Mouse (Mus musculus) kidney, postnatal 0 days (tissue): Measurements from ENCODE around the gene Ppp1r14b. TPM values are rescaled to one million over a fixed set of nuclear protein-coding genes. Genes with fewer than 3 reads are reported as not detected.

Source experiments
- ATAC-seq: fragments of 200-750 bp; cut with Nextera tagmentation; replicated peaks from 2 replicates; pipeline ENCODE4 v1.8.0; 2017; ENCODE audit warnings: low read depth, moderate number of reproducible peaks, moderate TSS enrichment, moderate library complexity; ENCODE audit not compliant: low FRiP score
- DNase-seq: peaks from one replicate; pipeline ENCODE4 v3.0.0-alpha.2; 2016; ENCODE audit warnings: low spot score
- H3K27ac ChIP-seq: fragments of 300-500 bp; sonication (generic); 2 replicates; pipeline ENCODE4 v1.5.1; 2014; ENCODE audit warnings: mild to moderate bottlenecking
- H3K27me3 ChIP-seq: fragments of 300-500 bp; sonication (generic); 2 replicates; pipeline ENCODE4 v1.6.1; 2014; ENCODE audit warnings: low read length, mixed read lengths; ENCODE audit not compliant: insufficient read depth
- H3K36me3 ChIP-seq: fragments of 300-500 bp; sonication (generic); 2 replicates; pipeline ENCODE4 v1.6.1; 2014; ENCODE audit warnings: low read length, mixed read lengths; ENCODE audit not compliant: insufficient read depth
- H3K4me1 ChIP-seq: fragments of 300-500 bp; sonication (generic); replicated peaks from 2 replicates; pipeline ENCODE4 v1.6.1; 2014; ENCODE audit warnings: antibody characterized with exemption, low read length, mixed read lengths; ENCODE audit not compliant: insufficient read depth
- H3K4me2 ChIP-seq: fragments of 300-500 bp; sonication (generic); 2 replicates; pipeline ENCODE4 v1.6.1; 2014; ENCODE audit warnings: mild to moderate bottlenecking, low read length, moderate library complexity, mixed read lengths
- H3K4me3 ChIP-seq: fragments of 300-500 bp; sonication (generic); replicated peaks from 2 replicates; pipeline ENCODE4 v1.5.1; 2014; ENCODE audit warnings: low read depth, low read length
- H3K9ac ChIP-seq: fragments of 300-500 bp; sonication (generic); 2 replicates; pipeline ENCODE4 v1.6.1; 2014; ENCODE audit warnings: low read depth, low read length
- H3K9me3 ChIP-seq: fragments of 300-500 bp; sonication (generic); replicated peaks from 2 replicates; pipeline ENCODE4 v1.6.1; 2016; ENCODE audit warnings: low read length, inconsistent platforms, mixed read lengths
- CTCF ChIP-seq: IDR thresholded peaks from 2 replicates; pipeline ENCODE4 v1.5.1; 2016; ENCODE audit warnings: antibody characterized with exemption, low read depth, mild to moderate bottlenecking, moderate library complexity
- WGBS: fragments of 180-500 bp; shearing (Covaris S2); extraction: QIAGEN DNeasy Blood & Tissue Kit; methylation state at CpG from one replicate; pipeline ENCODE4 v1.1.7; 2014; 5-methylcytosine and 5-hydroxymethylcytosine counted together
- polyA plus RNA-seq: library from polyadenylated mRNA; unstranded; fragments of >200 nt; fragmentation: Nextera tagmentation; extraction: Ambion mirVana; gene quantifications from 2 replicates; pipeline ENCODE4 v1.2.1, GENCODE M21; 2015

Ppp1r14b gene
- polyA plus RNA-seq, 1 experiment from 2014 or later = 174 TPM

- ATAC-seq (no peak), DNase-seq (no peak)
- H3K27me3 ChIP-seq = peaks cover 40% of the 10 kb centered on the region
- H3K4me2 ChIP-seq = no peak overlapping the region
- no peak overlapping the region for H3K9ac ChIP-seq
- no peaks in the 10 kb centered on the region for H3K36me3 ChIP-seq
- H3K4me3 ChIP-seq = no peak overlapping the region
- no peak overlapping the region for H3K27ac ChIP-seq
- H3K9me3 ChIP-seq = no peaks in the 10 kb centered on the region
- peaks cover 10% of the 10 kb centered on the region; the same call in 1 of the 2 replicates for H3K4me1 ChIP-seq
- TF ChIP-seq CTCF = no peak
- no CpG with 5 or more reads among the region's 2 CpGs for WGBS
Observed at GRCm38 (mm10) chr19:6931002-6931401, 43.8 kb upstream of the Ppp1r14b start.

- no peak overlapping the region for H3K4me2 ChIP-seq
- no peak for DNase-seq
Observed at GRCm38 (mm10) chr19:6932018-6932417, 42.8 kb upstream of the Ppp1r14b start.

GRCm38 (mm10) chr19:6933102-6933435 is 41.7 kb upstream of the Ppp1r14b start:
- Histone ChIP-seq H3K9ac (no peak overlapping the region), H3K4me2 (peak overlapping the region; percentile 84; the same call in 1 of the 2 replicates), H3K27ac (no peak overlapping the region), H3K4me1 (peaks cover 10% of the 10 kb centered on the region; the same call in 1 of the 2 replicates), H3K36me3 (no peaks in the 10 kb centered on the region), H3K9me3 (no peaks in the 10 kb centered on the region), H3K27me3 (peaks cover 25% of the 10 kb centered on the region), H3K4me3 (peak overlapping the region; percentile 38; the same call in 1 of the 2 replicates)
- WGBS = 41% methylated on average over 4 of the region's 4 CpGs
- no peak for TF ChIP-seq CTCF
- ATAC-seq = no peak
- no peak for DNase-seq

More at GRCm38 (mm10) chr19:6932018-6932417, 42.8 kb upstream of the Ppp1r14b start:
- Histone ChIP-seq H3K9me3 (no peaks in the 10 kb centered on the region), H3K9ac (no peak overlapping the region), H3K27ac (no peak overlapping the region), H3K4me1 (peaks cover 10% of the 10 kb centered on the region; the same call in 1 of the 2 replicates), H3K36me3 (no peaks in the 10 kb centered on the region), H3K4me3 (no peak overlapping the region), H3K27me3 (peaks cover 32% of the 10 kb centered on the region)
- ATAC-seq = no peak
- WGBS = 74% methylated on average over 1 of the region's 1 CpGs
- TF ChIP-seq CTCF = no peak

- ATAC-seq (peak; percentile 40), DNase-seq (no peak)
- Histone ChIP-seq H3K9ac (peak overlapping the region; percentile 49), H3K4me3 (peak overlapping the region; percentile 38), H3K4me2 (peak overlapping the region; percentile 84), H3K27ac (no peak overlapping the region), H3K36me3 (no peaks in the 10 kb centered on the region), H3K27me3 (peaks cover 21% of the 10 kb centered on the region), H3K9me3 (no peaks in the 10 kb centered on the region), H3K4me1 (peaks cover 10% of the 10 kb centered on the region; the same call in 1 of the 2 replicates)
- WGBS = 3% methylated on average over 57 of the region's 58 CpGs
- TF ChIP-seq CTCF = no peak
Observed at GRCm38 (mm10) chr19:6933436-6934194, 41.2 kb upstream of the Ppp1r14b start.

GRCm38 (mm10) chr19:6934195-6934977 is 40.4 kb upstream of the Ppp1r14b start, which contains the start of gene Kcnk4:
Gene Kcnk4, minus strand, starts transcription at chr19:6934515.
- no peak for TF ChIP-seq CTCF
- Histone ChIP-seq H3K9ac (peak within 1 kb of the TSS; percentile 49), H3K27me3 (peaks cover 21% of the 10 kb centered on the region), H3K4me1 (peaks cover 14% of the 10 kb centered on the region; the same call in 1 of the 2 replicates), H3K9me3 (no peaks in the 10 kb centered on the region), H3K36me3 (no peaks in the 10 kb centered on the region), H3K27ac (no peak within 1 kb of the TSS), H3K4me2 (peak within 1 kb of the TSS; percentile 84), H3K4me3 (peak within 1 kb of the TSS; percentile 38)
- ATAC-seq (no peak), DNase-seq (no peak)
- 12% methylated on average over 23 of the region's 23 CpGs for WGBS

GRCm38 (mm10) chr19:6936299-6936698 is 38.5 kb upstream of the Ppp1r14b start:
- peaks cover 23% of the 10 kb centered on the region for H3K4me1 ChIP-seq
- peak; percentile 62 for TF ChIP-seq CTCF
- peaks cover 21% of the 10 kb centered on the region for H3K27me3 ChIP-seq
- H3K4me3 ChIP-seq = no peak overlapping the region
- H3K9me3 ChIP-seq = no peaks in the 10 kb centered on the region
- DNase-seq = no peak
- H3K9ac ChIP-seq = no peak overlapping the region
- H3K36me3 ChIP-seq = no peaks in the 10 kb centered on the region
- WGBS = 28% methylated on average over 3 of the region's 3 CpGs
- no peak overlapping the region for H3K27ac ChIP-seq
- ATAC-seq = no peak
- H3K4me2 ChIP-seq = no peak overlapping the region
